Mouse (Mus musculus) lung, embryonic 14.5 days (tissue): ENCODE data around the gene Sntg2. TPM values are rescaled to one million over a fixed set of nuclear protein-coding genes. Genes with fewer than 3 reads are reported as not detected.

Experiments used
- ATAC-seq: fragments of 200-750 bp; cut with Nextera tagmentation; 2 replicates; pipeline ENCODE4 v1.8.0; 2017; ENCODE audit warnings: mild to moderate bottlenecking, moderate TSS enrichment, moderate library complexity; ENCODE audit not compliant: insufficient read depth
- DNase-seq: peaks from one replicate; pipeline ENCODE4 v3.0.0-alpha.2; 2015
- H3K27ac ChIP-seq: fragments of 300-500 bp; sonication (generic); 2 replicates; pipeline ENCODE4 v1.5.1; 2014; ENCODE audit warnings: low read depth, mild to moderate bottlenecking, moderate library complexity
- H3K27me3 ChIP-seq: fragments of 300-500 bp; sonication (generic); 2 replicates; pipeline ENCODE4 v1.6.1; 2014; ENCODE audit warnings: low read length, control low read depth; ENCODE audit not compliant: insufficient read depth
- H3K36me3 ChIP-seq: fragments of 300-500 bp; sonication (generic); 2 replicates; pipeline ENCODE4 v1.6.1; 2014; ENCODE audit warnings: control low read depth; ENCODE audit not compliant: insufficient read depth
- H3K4me1 ChIP-seq: fragments of 300-500 bp; sonication (generic); 2 replicates; pipeline ENCODE4 v1.6.1; 2014; ENCODE audit warnings: antibody characterized with exemption, control low read depth; ENCODE audit not compliant: insufficient read depth
- H3K4me2 ChIP-seq: fragments of 300-500 bp; sonication (generic); 2 replicates; pipeline ENCODE4 v1.6.1; 2014; ENCODE audit warnings: mild to moderate bottlenecking
- H3K4me3 ChIP-seq: fragments of 300-500 bp; sonication (generic); 2 replicates; pipeline ENCODE4 v1.5.1; 2014; ENCODE audit warnings: low read depth, low read length
- H3K9ac ChIP-seq: fragments of 300-500 bp; sonication (generic); 2 replicates; pipeline ENCODE4 v1.6.1; 2014
- H3K9me3 ChIP-seq: fragments of 300-500 bp; sonication (generic); 2 replicates; pipeline ENCODE4 v1.6.1; 2016; ENCODE audit warnings: low read depth, low read length, control low read depth
- CTCF ChIP-seq: IDR thresholded peaks from 2 replicates; pipeline ENCODE4 v1.5.1; 2016; ENCODE audit warnings: antibody characterized with exemption, low read depth
- WGBS: fragments of 180-500 bp; shearing (Covaris S2); extraction: QIAGEN DNeasy Blood & Tissue Kit; methylation state at CpG from one replicate; pipeline ENCODE4 v1.1.7; 2014; 5-methylcytosine and 5-hydroxymethylcytosine counted together
- polyA plus RNA-seq: library from polyadenylated mRNA; unstranded; fragments of >200 nt; fragmentation: Nextera tagmentation; extraction: Ambion mirVana; gene quantifications from 2 replicates; pipeline ENCODE4 v1.2.1, GENCODE M21; 2014

The Sntg2 gene
- polyA plus RNA-seq, 1 experiment from 2014 or later, result 11.6 TPM

DNA sequence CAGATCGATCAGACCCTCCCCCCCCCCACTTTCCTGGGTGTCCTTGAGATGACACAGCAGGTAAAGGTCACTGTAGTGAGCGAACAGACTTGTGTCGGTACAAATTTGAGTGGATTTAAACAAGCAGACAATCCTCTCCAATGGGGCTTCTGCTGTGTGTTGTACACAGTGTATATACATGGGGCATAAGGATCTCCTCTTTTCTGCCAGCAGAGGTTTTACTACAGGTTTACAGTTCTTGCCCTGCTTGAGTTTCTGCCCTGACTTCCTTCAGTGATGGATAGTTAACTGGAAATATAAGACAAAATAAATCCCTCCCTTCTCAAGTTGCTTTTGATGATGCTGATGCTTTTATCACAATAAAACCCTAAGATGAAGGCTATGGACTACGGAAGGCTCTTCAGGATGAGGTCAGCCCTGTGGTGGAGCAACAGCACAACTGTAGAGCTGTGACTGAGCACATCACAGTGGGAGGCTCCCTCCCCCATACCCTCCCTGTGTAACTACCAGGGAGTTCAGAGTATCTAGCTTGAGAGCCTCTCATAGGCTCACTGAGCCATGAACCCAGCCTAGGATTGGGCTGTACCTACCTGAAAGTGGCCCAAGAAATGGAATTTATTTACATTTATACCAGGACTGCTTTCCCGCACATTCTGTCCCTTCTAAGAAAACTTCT lies 211.3 kb downstream of the Sntg2 start:
- no peaks in the 10 kb centered on the region for H3K27me3 ChIP-seq
- no peak for DNase-seq
- WGBS, result 70% methylated on average over 5 of the region's 5 CpGs
- H3K4me3 ChIP-seq, result no peak overlapping the region
- no peaks in the 10 kb centered on the region for H3K36me3 ChIP-seq
- H3K27ac ChIP-seq, result no peak overlapping the region
- no peak overlapping the region for H3K4me2 ChIP-seq
- ATAC-seq, result no peak
- H3K9ac ChIP-seq, result no peak overlapping the region
- no peaks in the 10 kb centered on the region for H3K4me1 ChIP-seq
- no peak for TF ChIP-seq CTCF
- no peaks in the 10 kb centered on the region for H3K9me3 ChIP-seq

- no peak for TF ChIP-seq CTCF
- ATAC-seq (peak; percentile 35; the same call in 1 of the 2 replicates), DNase-seq (peak; percentile 41)
- Histone ChIP-seq H3K4me1 (no peaks in the 10 kb centered on the region), H3K4me2 (no peak overlapping the region), H3K4me3 (no peak overlapping the region), H3K36me3 (no peaks in the 10 kb centered on the region), H3K27ac (no peak overlapping the region), H3K9ac (no peak overlapping the region), H3K9me3 (no peaks in the 10 kb centered on the region), H3K27me3 (no peaks in the 10 kb centered on the region)
- 75% methylated on average over 3 of the region's 3 CpGs for whole genome bisulfite sequencing
Measured at GRCm38 (mm10) chr12:30160475-30160874, 212.7 kb downstream of the Sntg2 start.

- ATAC-seq, result no peak
- Histone ChIP-seq H3K4me1 (no peaks in the 10 kb centered on the region), H3K4me2 (no peak overlapping the region), H3K9ac (no peak overlapping the region), H3K36me3 (no peaks in the 10 kb centered on the region), H3K27ac (no peak overlapping the region), H3K9me3 (no peaks in the 10 kb centered on the region), H3K4me3 (no peak overlapping the region), H3K27me3 (no peaks in the 10 kb centered on the region)
- no peak for TF ChIP-seq CTCF
- DNase-seq, result no peak
- 81% methylated on average over 8 of the region's 8 CpGs for WGBS
Measured at GRCm38 (mm10) chr12:30159788-30160187, 213.4 kb downstream of the Sntg2 start.

GRCm38 (mm10) chr12:30154079-30154673 lies 219.0 kb downstream of the Sntg2 start:
- TF ChIP-seq CTCF, result no peak
- H3K9me3 ChIP-seq, result no peaks in the 10 kb centered on the region
- 48% methylated on average over 7 of the region's 7 CpGs for WGBS
- no peaks in the 10 kb centered on the region for H3K27me3 ChIP-seq
- peak; percentile 46 for DNase-seq
- H3K4me1 ChIP-seq, result no peaks in the 10 kb centered on the region
- no peak overlapping the region for H3K4me3 ChIP-seq
- H3K27ac ChIP-seq, result no peak overlapping the region
- H3K36me3 ChIP-seq, result no peaks in the 10 kb centered on the region
- no peak overlapping the region for H3K4me2 ChIP-seq
- ATAC-seq, result no peak
- H3K9ac ChIP-seq, result no peak overlapping the region

DNA sequence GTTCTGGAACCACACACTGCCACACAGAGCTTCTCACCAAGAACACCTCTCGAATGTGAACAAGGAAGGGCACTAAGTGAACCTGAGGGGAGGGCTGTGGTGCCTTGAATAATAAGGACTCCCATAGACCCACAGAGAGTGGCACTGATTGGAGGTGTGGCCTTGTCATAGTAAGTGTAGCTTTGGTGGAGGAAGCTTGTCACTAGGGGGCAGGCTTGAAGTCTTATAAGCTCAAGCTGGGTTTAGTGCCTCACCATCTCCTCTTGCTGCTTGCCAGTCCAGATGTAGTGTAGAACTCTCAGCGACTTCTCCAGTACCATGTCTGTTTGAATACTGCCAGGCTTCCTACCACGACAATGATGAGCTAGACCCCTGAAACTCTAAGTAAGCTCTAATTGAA lies 231.1 kb downstream of the Sntg2 start:
- DNase-seq (peak; percentile 61), ATAC-seq (no peak)
- peak; percentile 45 for TF ChIP-seq CTCF
- Histone ChIP-seq H3K36me3 (no peaks in the 10 kb centered on the region), H3K4me2 (no peak overlapping the region), H3K27ac (no peak overlapping the region), H3K9me3 (no peaks in the 10 kb centered on the region), H3K27me3 (no peaks in the 10 kb centered on the region), H3K9ac (no peak overlapping the region), H3K4me1 (no peaks in the 10 kb centered on the region), H3K4me3 (no peak overlapping the region)
- 62% methylated on average over 3 of the region's 3 CpGs for WGBS

- no peak for ATAC-seq
- Histone ChIP-seq H3K27ac (no peak within 1 kb of the TSS), H3K4me3 (no peak within 1 kb of the TSS), H3K4me1 (no peaks in the 10 kb centered on the region), H3K9ac (no peak within 1 kb of the TSS), H3K36me3 (no peaks in the 10 kb centered on the region), H3K27me3 (no peaks in the 10 kb centered on the region), H3K4me2 (no peak within 1 kb of the TSS), H3K9me3 (no peaks in the 10 kb centered on the region)
- no peak for TF ChIP-seq CTCF
- DNase-seq, result no peak
- 68% methylated on average over 4 of the region's 4 CpGs for WGBS
Measured at GRCm38 (mm10) chr12:30132524-30132923, 240.7 kb downstream of the Sntg2 start, which contains the start of gene Tpo. Tpo (minus strand) TSS chr12:30132624.

DNA sequence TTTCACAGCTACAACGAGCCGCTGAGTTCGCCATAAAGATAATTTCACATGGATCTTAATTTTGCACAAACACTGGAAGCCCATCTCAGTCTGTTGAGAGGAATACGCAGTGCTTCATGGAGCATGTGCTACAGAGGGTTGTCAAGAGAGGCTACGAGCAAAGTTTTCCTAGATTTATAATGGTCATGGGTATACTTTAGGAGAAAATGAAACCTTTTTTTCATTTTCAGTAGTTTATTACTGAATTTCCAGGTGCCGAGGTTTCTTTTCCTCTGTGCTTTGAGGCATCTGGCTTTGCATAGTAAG lies 243.8 kb downstream of the Sntg2 start:
- H3K4me2 ChIP-seq, result no peak overlapping the region
- no peaks in the 10 kb centered on the region for H3K27me3 ChIP-seq
- no peaks in the 10 kb centered on the region for H3K9me3 ChIP-seq
- no peak for TF ChIP-seq CTCF
- H3K4me1 ChIP-seq, result no peaks in the 10 kb centered on the region
- DNase-seq (no peak), ATAC-seq (no peak)
- 71% methylated on average over 6 of the region's 6 CpGs for WGBS
- no peaks in the 10 kb centered on the region for H3K36me3 ChIP-seq
- no peak overlapping the region for H3K9ac ChIP-seq
- H3K4me3 ChIP-seq, result no peak overlapping the region
- H3K27ac ChIP-seq, result no peak overlapping the region
